Mouse (Mus musculus): ENCODE results near the gene Pex11g. TPM values are rescaled to one million over a fixed set of nuclear protein-coding genes. Genes with fewer than 3 reads are reported as not detected.

Pex11g gene
- polyA plus RNA-seq (2015; fragmentation: Nextera tagmentation; extraction: Ambion mirVana) = 4.2 and 4.3 TPM in 2 replicates

GRCm38 (mm10) chr8:3467006-3467885 lies at the start of gene Pex11g:
Gene Pex11g (minus strand): TSS chr8:3467680.
- peak; percentile 95 for ATAC-seq
- H3K9ac ChIP-seq (ENCODE audit: low read depth, low read length) = peak within 1 kb of the TSS; percentile 72
- no peaks in the 10 kb centered on the region for H3K36me3 ChIP-seq (ENCODE audit: control insufficient read depth, insufficient read depth, low read length)
- WGBS = 6% methylated on average over 32 of the region's 32 CpGs
- H3K4me2 ChIP-seq (ENCODE audit: low read length) = peak within 1 kb of the TSS; percentile 77
- H3K4me1 ChIP-seq (ENCODE audit: control insufficient read depth, insufficient read depth, low read depth, low read length) = peaks cover 4% of the 10 kb centered on the region; the same call in 1 of the 2 replicates
- H3K9me3 ChIP-seq (ENCODE audit: control insufficient read depth, low read length) = no peaks in the 10 kb centered on the region
- H3K4me3 ChIP-seq (ENCODE audit: low read length) = peak within 1 kb of the TSS; percentile 53
- peak within 1 kb of the TSS; percentile 87 for H3K27ac ChIP-seq (ENCODE audit: low read depth, low read length)
- H3K27me3 ChIP-seq (replicated peaks; ENCODE audit: control insufficient read depth, insufficient read depth, low read length) = no peaks in the 10 kb centered on the region

- Histone ChIP-seq H3K27me3 (replicated peaks; ENCODE audit: control insufficient read depth, insufficient read depth, low read length) (no peaks in the 10 kb centered on the region), H3K27ac (ENCODE audit: low read depth, low read length) (peak overlapping the region; percentile 75), H3K4me1 (ENCODE audit: control insufficient read depth, insufficient read depth, low read depth, low read length) (peaks cover 12% of the 10 kb centered on the region), H3K36me3 (ENCODE audit: control insufficient read depth, insufficient read depth, low read length) (peaks cover 13% of the 10 kb centered on the region), H3K4me3 (ENCODE audit: low read length) (peak overlapping the region; percentile 55), H3K9ac (ENCODE audit: low read depth, low read length) (peak overlapping the region; percentile 71), H3K9me3 (ENCODE audit: control insufficient read depth, low read length) (no peaks in the 10 kb centered on the region), H3K4me2 (ENCODE audit: low read length) (peak overlapping the region; percentile 86)
- 9% methylated on average over 13 of the region's 16 CpGs for WGBS
- ATAC-seq = no peak; the same call in 1 of the 2 replicates
Measured at GRCm38 (mm10) chr8:3517117-3517495, 49.6 kb upstream of the Pex11g start.

- Histone ChIP-seq H3K9ac (ENCODE audit: low read depth, low read length) (peak overlapping the region; percentile 71), H3K36me3 (ENCODE audit: control insufficient read depth, insufficient read depth, low read length) (peaks cover 13% of the 10 kb centered on the region), H3K4me3 (ENCODE audit: low read length) (peak overlapping the region; percentile 55), H3K4me1 (ENCODE audit: control insufficient read depth, insufficient read depth, low read depth, low read length) (peaks cover 12% of the 10 kb centered on the region), H3K9me3 (ENCODE audit: control insufficient read depth, low read length) (no peaks in the 10 kb centered on the region), H3K4me2 (ENCODE audit: low read length) (peak overlapping the region; percentile 86), H3K27ac (ENCODE audit: low read depth, low read length) (peak overlapping the region; percentile 75), H3K27me3 (replicated peaks; ENCODE audit: control insufficient read depth, insufficient read depth, low read length) (no peaks in the 10 kb centered on the region)
- under 1% methylated on average over 36 of the region's 36 CpGs for WGBS
- ATAC-seq = peak; percentile 92
Measured at GRCm38 (mm10) chr8:3516450-3517116, 49.1 kb upstream of the Pex11g start.

- Histone ChIP-seq H3K27ac (ENCODE audit: low read depth, low read length) (peak overlapping the region; percentile 75), H3K36me3 (ENCODE audit: control insufficient read depth, insufficient read depth, low read length) (peaks cover 16% of the 10 kb centered on the region), H3K4me1 (ENCODE audit: control insufficient read depth, insufficient read depth, low read depth, low read length) (peaks cover 12% of the 10 kb centered on the region), H3K4me3 (ENCODE audit: low read length) (peak overlapping the region; percentile 55), H3K9ac (ENCODE audit: low read depth, low read length) (peak overlapping the region; percentile 71), H3K9me3 (ENCODE audit: control insufficient read depth, low read length) (no peaks in the 10 kb centered on the region), H3K4me2 (ENCODE audit: low read length) (peak overlapping the region; percentile 86), H3K27me3 (replicated peaks; ENCODE audit: control insufficient read depth, insufficient read depth, low read length) (no peaks in the 10 kb centered on the region)
- WGBS = under 1% methylated on average over 25 of the region's 25 CpGs
- peak; percentile 3; the same call in 1 of the 2 replicates for ATAC-seq
Measured at GRCm38 (mm10) chr8:3515771-3516417, 48.4 kb upstream of the Pex11g start.

GRCm38 (mm10) chr8:3515260-3515671 lies 47.8 kb upstream of the Pex11g start, which contains the start of gene Pnpla6:
Gene Pnpla6 (plus strand): TSS chr8:3515384.
- H3K9ac ChIP-seq (ENCODE audit: low read depth, low read length) = peak within 1 kb of the TSS; percentile 71
- WGBS = 0% methylated on average over 25 of the region's 25 CpGs
- ATAC-seq = peak; percentile 73

GRCm38 (mm10) chr8:3514681-3515247 lies 47.3 kb upstream of the Pex11g start:
- H3K27ac ChIP-seq (ENCODE audit: low read depth, low read length) = peak overlapping the region; percentile 75
- H3K36me3 ChIP-seq (ENCODE audit: control insufficient read depth, insufficient read depth, low read length) = peaks cover 19% of the 10 kb centered on the region
- H3K27me3 ChIP-seq (replicated peaks; ENCODE audit: control insufficient read depth, insufficient read depth, low read length) = no peaks in the 10 kb centered on the region
- H3K4me1 ChIP-seq (ENCODE audit: control insufficient read depth, insufficient read depth, low read depth, low read length) = peaks cover 12% of the 10 kb centered on the region
- 39% methylated on average over 13 of the region's 13 CpGs for WGBS
- peak overlapping the region; percentile 86 for H3K4me2 ChIP-seq (ENCODE audit: low read length)
- no peaks in the 10 kb centered on the region for H3K9me3 ChIP-seq (ENCODE audit: control insufficient read depth, low read length)
- no peak; the same call in 1 of the 2 replicates for ATAC-seq
- peak overlapping the region; percentile 55 for H3K4me3 ChIP-seq (ENCODE audit: low read length)
- H3K9ac ChIP-seq (ENCODE audit: low read depth, low read length) = peak overlapping the region; percentile 71

More at GRCm38 (mm10) chr8:3515260-3515671, 47.8 kb upstream of the Pex11g start, which contains the start of gene Pnpla6:
- peak within 1 kb of the TSS; percentile 55 for H3K4me3 ChIP-seq (ENCODE audit: low read length)
- peak within 1 kb of the TSS; percentile 86 for H3K4me2 ChIP-seq (ENCODE audit: low read length)
- peaks cover 12% of the 10 kb centered on the region for H3K4me1 ChIP-seq (ENCODE audit: control insufficient read depth, insufficient read depth, low read depth, low read length)
- H3K27me3 ChIP-seq (replicated peaks; ENCODE audit: control insufficient read depth, insufficient read depth, low read length) = no peaks in the 10 kb centered on the region
- no peaks in the 10 kb centered on the region for H3K9me3 ChIP-seq (ENCODE audit: control insufficient read depth, low read length)
- peak within 1 kb of the TSS; percentile 75 for H3K27ac ChIP-seq (ENCODE audit: low read depth, low read length)
- H3K36me3 ChIP-seq (ENCODE audit: control insufficient read depth, insufficient read depth, low read length) = peaks cover 17% of the 10 kb centered on the region

- no peak overlapping the region for H3K9ac ChIP-seq (ENCODE audit: low read depth, low read length)
- peaks cover 34% of the 10 kb centered on the region for H3K36me3 ChIP-seq (ENCODE audit: control insufficient read depth, insufficient read depth, low read length)
- 95% methylated on average over 6 of the region's 6 CpGs for WGBS
- no peaks in the 10 kb centered on the region for H3K4me1 ChIP-seq (ENCODE audit: control insufficient read depth, insufficient read depth, low read depth, low read length)
- H3K9me3 ChIP-seq (ENCODE audit: control insufficient read depth, low read length) = no peaks in the 10 kb centered on the region
- ATAC-seq = no peak
- H3K4me3 ChIP-seq (ENCODE audit: low read length) = no peak overlapping the region
- no peak overlapping the region for H3K4me2 ChIP-seq (ENCODE audit: low read length)
- H3K27ac ChIP-seq (ENCODE audit: low read depth, low read length) = no peak overlapping the region
- no peaks in the 10 kb centered on the region for H3K27me3 ChIP-seq (replicated peaks; ENCODE audit: control insufficient read depth, insufficient read depth, low read length)
Measured at GRCm38 (mm10) chr8:3507979-3508754, 40.7 kb upstream of the Pex11g start.

- WGBS = 81% methylated on average over 4 of the region's 4 CpGs
- no peak overlapping the region for H3K4me2 ChIP-seq (ENCODE audit: low read length)
- H3K27me3 ChIP-seq (replicated peaks; ENCODE audit: control insufficient read depth, insufficient read depth, low read length) = no peaks in the 10 kb centered on the region
- ATAC-seq = no peak
- peaks cover 7% of the 10 kb centered on the region for H3K36me3 ChIP-seq (ENCODE audit: control insufficient read depth, insufficient read depth, low read length)
- no peak overlapping the region for H3K4me3 ChIP-seq (ENCODE audit: low read length)
- H3K9me3 ChIP-seq (ENCODE audit: control insufficient read depth, low read length) = no peaks in the 10 kb centered on the region
- H3K9ac ChIP-seq (ENCODE audit: low read depth, low read length) = no peak overlapping the region
- peaks cover 19% of the 10 kb centered on the region for H3K4me1 ChIP-seq (ENCODE audit: control insufficient read depth, insufficient read depth, low read depth, low read length)
- H3K27ac ChIP-seq (ENCODE audit: low read depth, low read length) = no peak overlapping the region
Measured at GRCm38 (mm10) chr8:3502217-3502616, 34.7 kb upstream of the Pex11g start.
